Mouse (Mus musculus) heart, postnatal 14 days (tissue): ENCODE measurements around the gene Sigmar1. TPM values are rescaled to one million over a fixed set of nuclear protein-coding genes. Genes with fewer than 3 reads are reported as not detected.
"Not testable (repeated sequence)": the region's sequence is repeated elsewhere in the genome, so short reads cannot be mapped to it uniquely, and the experiment has no call there.

Experiments
- DNase-seq, 2 experiments: peaks; one replicate each; pipeline ENCODE4 v3.0.0; 2021 to 2022
- intact Hi-C: fragments of 180-260 bp; cut with DNase I; formaldehyde crosslinking; loops from one replicate; pipeline ENCODE4 v1.15.1; 2025
- total RNA-seq, 2 experiments: library from RNA; stranded (reverse); gene quantifications; 2 replicates each; pipeline ENCODE4 v1.2.3; 2021

Gene Sigmar1
- total RNA-seq, 2 experiments from 2014 or later, result 22.8 to 23.2 TPM

- intact Hi-C loops, DNase-seq: not testable (repeated sequence)
These were observed 67.4 kb downstream of the Sigmar1 start for GRCm38 (mm10) chr4:41688562-41688961.

Other genes starting within 250 kb of the Sigmar1 start
- gene 1110017D15Rik, start 238.8 kb downstream of the Sigmar1 start, total RNA-seq, result under 1 TPM in 1 of 2 experiments, not detected in 1; 0.69 TPM
- 10 to 100 TPM; 14.5 to 17.3 TPM for gene Fam219a, start 186.6 kb downstream of the Sigmar1 start, total RNA-seq
- 1 to 10 TPM in 1 of 2 experiments, under 1 TPM in 1; 0.93 to 1.7 TPM for gene Dnaic1, start 186.4 kb downstream of the Sigmar1 start, total RNA-seq
- gene Enho, start 115.8 kb downstream of the Sigmar1 start, total RNA-seq, result 1 to 10 TPM; 4.3 to 4.6 TPM
- 1 to 10 TPM; 2.0 to 5.1 TPM for gene Cntfr, start 59.1 kb downstream of the Sigmar1 start, total RNA-seq
- 10 to 100 TPM; 56.9 to 61.0 TPM for gene Il11ra1, start 56.2 kb downstream of the Sigmar1 start, total RNA-seq
- 10 to 100 TPM; 28.7 to 30.2 TPM for gene Rpp25l, start 42.6 kb downstream of the Sigmar1 start, total RNA-seq
- gene Dctn3, start 33.0 kb downstream of the Sigmar1 start, total RNA-seq, result 10 to 100 TPM; 83.6 to 87.8 TPM
- gene Arid3c, start 25.0 kb downstream of the Sigmar1 start, total RNA-seq, result not detected
- 10 to 100 TPM; 45.6 to 52.0 TPM for gene Galt, start 929 bp downstream of the Sigmar1 start, total RNA-seq
- 10 to 100 TPM; 17.2 to 19.3 TPM for gene Ccl27a, start 18.1 kb upstream of the Sigmar1 start, total RNA-seq
- gene Gm21541, start 147.5 kb upstream of the Sigmar1 start, total RNA-seq, result not detected
- gene Gm20878, start 185.4 kb upstream of the Sigmar1 start, total RNA-seq, result under 1 TPM; 0.65 to 0.80 TPM
- gene Fam205a4, start 209.9 kb upstream of the Sigmar1 start, total RNA-seq, result not detected